Mouse (Mus musculus) midbrain, embryonic 14.5 days (tissue): ENCODE results near the gene 1700003E16Rik. TPM values are rescaled to one million over a fixed set of nuclear protein-coding genes. Genes with fewer than 3 reads are reported as not detected.

Experiments used
- ATAC-seq: fragments of 200-750 bp; cut with Nextera tagmentation; 2 replicates; pipeline ENCODE4 v1.8.0; 2017; ENCODE audit warnings: moderate number of reproducible peaks, moderate library complexity; ENCODE audit not compliant: low FRiP score, low TSS enrichment
- DNase-seq: peaks from one replicate; pipeline ENCODE4 v3.0.0-alpha.2; 2015
- H3K27ac ChIP-seq: fragments of 300-500 bp; sonication (generic); replicated peaks from 2 replicates; pipeline ENCODE4 v1.5.1; 2014; ENCODE audit warnings: mild to moderate bottlenecking, low read depth, low read length, moderate library complexity
- H3K27me3 ChIP-seq: fragments of 300-500 bp; sonication (generic); 2 replicates; pipeline ENCODE4 v1.6.1; 2014; ENCODE audit warnings: low read length, control low read depth, mixed read lengths; ENCODE audit not compliant: control insufficient read depth, insufficient read depth
- H3K36me3 ChIP-seq: fragments of 300-500 bp; sonication (generic); 2 replicates; pipeline ENCODE4 v1.6.1; 2014; ENCODE audit warnings: low read length, control low read depth; ENCODE audit not compliant: control insufficient read depth, insufficient read depth
- H3K4me1 ChIP-seq: fragments of 300-500 bp; sonication (generic); 2 replicates; pipeline ENCODE4 v1.6.1; 2014; ENCODE audit warnings: mild to moderate bottlenecking, antibody characterized with exemption, low read length, control low read depth; ENCODE audit not compliant: control insufficient read depth, insufficient read depth
- H3K4me2 ChIP-seq: fragments of 300-500 bp; sonication (generic); 2 replicates; pipeline ENCODE4 v1.6.1; 2014; ENCODE audit warnings: mild to moderate bottlenecking, low read length, moderate library complexity
- H3K4me3 ChIP-seq: fragments of 300-500 bp; sonication (generic); replicated peaks from 2 replicates; pipeline ENCODE4 v1.5.1; 2014; ENCODE audit warnings: low read depth, low read length
- H3K9ac ChIP-seq: fragments of 300-500 bp; sonication (generic); replicated peaks from 2 replicates; pipeline ENCODE4 v1.6.1; 2014; ENCODE audit warnings: mild to moderate bottlenecking, low read length, moderate library complexity
- H3K9me3 ChIP-seq: fragments of 300-500 bp; sonication (generic); 2 replicates; pipeline ENCODE4 v1.6.1; 2016; ENCODE audit warnings: low read length, control low read depth, mixed read lengths; ENCODE audit not compliant: control insufficient read depth
- WGBS: fragments of 180-500 bp; shearing (Covaris S2); extraction: QIAGEN DNeasy Blood & Tissue Kit; methylation state at CpG from one replicate; pipeline ENCODE4 v1.1.7; 2014; 5-methylcytosine and 5-hydroxymethylcytosine counted together
- polyA plus RNA-seq: library from polyadenylated mRNA; unstranded; fragments of >200 nt; fragmentation: Nextera tagmentation; extraction: Ambion mirVana; gene quantifications from 2 replicates; pipeline ENCODE4 v1.2.1, GENCODE M21; 2014

1700003E16Rik gene
- polyA plus RNA-seq, 1 experiment from 2014 or later, result 5.9 TPM

DNA sequence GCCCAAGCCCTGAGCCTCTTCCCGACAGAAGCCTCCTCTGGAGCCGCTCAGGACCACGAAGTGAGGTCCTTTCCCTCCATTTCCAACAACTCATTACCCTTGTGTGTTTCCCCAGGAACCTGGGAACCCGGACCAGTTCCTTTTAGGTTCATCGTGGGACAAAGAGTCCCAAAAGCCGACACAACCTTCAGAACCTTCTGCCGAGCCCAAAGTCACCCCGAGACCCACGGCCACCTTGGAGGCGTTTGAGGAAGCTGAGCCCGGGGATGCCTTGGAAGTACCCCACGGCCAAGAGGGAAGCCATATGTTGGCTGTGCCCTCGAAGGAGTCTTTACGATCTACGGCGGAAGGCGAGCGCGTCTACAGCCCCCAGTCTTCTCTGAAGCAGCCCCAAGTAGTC is 5.2 kb downstream of the 1700003E16Rik start:
- no peak overlapping the region for H3K9ac ChIP-seq

DNA sequence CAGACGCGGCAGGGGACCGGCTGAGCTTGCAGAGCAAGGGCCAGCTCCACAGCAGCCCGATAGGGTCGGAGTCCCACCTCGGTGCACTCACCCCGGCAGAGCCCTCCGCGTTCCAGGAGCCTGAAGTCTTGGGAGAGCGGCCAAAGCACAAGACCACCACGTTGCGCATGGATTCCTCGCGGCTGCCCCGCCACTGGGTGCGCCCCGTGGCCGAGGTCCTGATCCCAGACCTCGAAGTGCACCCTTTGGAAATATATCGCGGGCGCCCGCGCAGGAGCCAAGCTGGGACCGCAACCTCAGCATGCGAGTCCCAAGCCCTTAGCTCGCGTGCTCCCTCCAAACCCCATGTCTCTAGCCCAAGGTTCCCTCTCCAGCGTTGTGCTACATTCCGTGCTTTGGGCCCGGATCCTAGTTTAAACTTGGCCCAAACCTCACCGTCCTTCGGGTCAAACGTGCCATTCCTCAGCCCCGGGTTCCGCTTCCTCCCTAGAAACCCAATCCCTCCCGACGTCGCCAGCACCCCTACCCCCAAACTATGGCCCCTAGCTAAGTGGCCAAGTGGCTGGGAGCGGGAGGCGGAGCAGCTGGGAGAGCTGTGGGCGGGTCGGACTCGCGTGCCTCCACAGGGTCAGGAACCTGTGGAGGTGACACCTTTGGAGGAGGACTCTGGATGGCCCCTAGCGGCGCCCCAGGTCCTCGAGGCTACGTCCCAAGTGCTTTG is 5.9 kb downstream of the 1700003E16Rik start:
- H3K36me3 ChIP-seq, result no peaks in the 10 kb centered on the region
- no peak for ATAC-seq
- peaks cover 36% of the 10 kb centered on the region for H3K27me3 ChIP-seq
- H3K4me3 ChIP-seq, result peak overlapping the region; percentile 25
- H3K4me1 ChIP-seq, result peaks cover 20% of the 10 kb centered on the region
- H3K9ac ChIP-seq, result 0 out of 2 replicates have a peak overlapping the region, but pooled peaks have one; percentile 16
- no peaks in the 10 kb centered on the region for H3K9me3 ChIP-seq
- DNase-seq, result peak; percentile 17
- H3K27ac ChIP-seq, result no peak overlapping the region
- under 1% methylated on average over 49 of the region's 49 CpGs for WGBS
- peak overlapping the region; percentile 37 for H3K4me2 ChIP-seq

More for the DNA sequence above, 5.2 kb downstream of the 1700003E16Rik start:
- H3K36me3 ChIP-seq, result no peaks in the 10 kb centered on the region
- H3K4me3 ChIP-seq, result peak overlapping the region; percentile 25
- ATAC-seq (no peak), DNase-seq (no peak)
- H3K27ac ChIP-seq, result no peak overlapping the region
- H3K4me1 ChIP-seq, result peaks cover 18% of the 10 kb centered on the region
- peak overlapping the region; percentile 37 for H3K4me2 ChIP-seq
- 7% methylated on average over 19 of the region's 19 CpGs for WGBS
- H3K27me3 ChIP-seq, result peaks cover 36% of the 10 kb centered on the region
- H3K9me3 ChIP-seq, result no peaks in the 10 kb centered on the region

DNA sequence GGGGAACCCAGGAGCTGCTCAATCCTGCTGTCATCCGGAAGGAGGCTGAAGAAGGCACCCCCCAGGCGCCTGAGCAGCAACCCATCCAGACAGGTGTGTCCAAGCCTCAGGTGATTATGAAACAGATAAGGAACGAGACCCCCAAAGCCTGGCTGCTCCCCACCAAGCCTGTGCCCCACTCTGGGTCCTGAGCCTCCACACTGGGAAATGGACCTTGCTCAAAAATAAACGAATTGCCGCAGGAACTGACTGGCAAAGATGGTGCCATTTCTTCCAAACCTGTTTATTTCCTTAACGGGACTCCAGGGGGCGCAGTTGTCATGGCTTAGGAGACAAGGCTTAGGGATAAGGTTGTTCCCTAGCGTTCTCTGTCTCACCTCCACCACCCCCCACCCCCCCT is 6.5 kb downstream of the 1700003E16Rik start:
- H3K27me3 ChIP-seq, result peaks cover 36% of the 10 kb centered on the region
- H3K4me3 ChIP-seq, result peak overlapping the region; percentile 25; the same call in 1 of the 2 replicates
- no peaks in the 10 kb centered on the region for H3K36me3 ChIP-seq
- 0 out of 2 replicates have a peak overlapping the region, but pooled peaks have one; percentile 16 for H3K9ac ChIP-seq
- H3K27ac ChIP-seq, result no peak overlapping the region
- H3K4me1 ChIP-seq, result peaks cover 21% of the 10 kb centered on the region
- no peaks in the 10 kb centered on the region for H3K9me3 ChIP-seq
- DNase-seq, result peak; percentile 83
- WGBS, result under 1% methylated on average over 8 of the region's 8 CpGs
- ATAC-seq, result no peak
- peak overlapping the region; percentile 37 for H3K4me2 ChIP-seq

DNA sequence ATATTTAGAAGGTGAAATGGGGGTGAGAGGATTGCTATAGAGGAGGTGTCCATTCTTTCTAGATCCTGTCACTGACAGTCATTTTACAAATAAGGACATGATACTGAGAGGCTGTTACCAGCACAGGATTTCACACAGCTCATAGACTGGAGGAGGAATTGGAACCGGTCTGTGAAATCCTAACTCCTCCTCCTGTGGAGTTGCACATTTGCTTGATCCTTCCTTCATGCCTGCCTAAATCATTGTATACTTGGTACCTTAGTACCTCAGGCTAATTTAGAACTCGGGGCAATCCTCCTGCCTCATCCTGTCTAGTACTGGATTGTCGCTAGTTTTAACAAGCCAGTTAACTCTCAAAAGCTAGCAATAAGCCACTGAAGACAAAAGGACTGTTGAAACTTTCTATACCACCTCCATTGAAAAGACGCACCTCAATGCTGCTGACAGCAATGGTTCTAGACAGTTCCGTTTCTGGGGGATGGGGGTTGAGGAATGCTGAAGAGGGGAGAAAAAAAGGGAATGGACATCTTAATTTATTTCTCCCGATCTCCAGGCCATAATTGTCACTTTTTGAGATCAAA is 8.9 kb downstream of the 1700003E16Rik start:
- WGBS, result 6% methylated on average over 6 of the region's 6 CpGs
- H3K4me3 ChIP-seq, result peak overlapping the region; percentile 89
- peak overlapping the region; percentile 44 for H3K9ac ChIP-seq
- DNase-seq (no peak), ATAC-seq (peak; percentile 51; the same call in 1 of the 2 replicates)
- H3K27ac ChIP-seq, result peak overlapping the region; percentile 46
- peaks cover 34% of the 10 kb centered on the region for H3K27me3 ChIP-seq
- 0 out of 2 replicates have a peak, but pooled peaks cover 3% of the 10 kb centered on the region for H3K36me3 ChIP-seq
- no peaks in the 10 kb centered on the region for H3K9me3 ChIP-seq
- peaks cover 21% of the 10 kb centered on the region for H3K4me1 ChIP-seq
- H3K4me2 ChIP-seq, result peak overlapping the region; percentile 88

DNA sequence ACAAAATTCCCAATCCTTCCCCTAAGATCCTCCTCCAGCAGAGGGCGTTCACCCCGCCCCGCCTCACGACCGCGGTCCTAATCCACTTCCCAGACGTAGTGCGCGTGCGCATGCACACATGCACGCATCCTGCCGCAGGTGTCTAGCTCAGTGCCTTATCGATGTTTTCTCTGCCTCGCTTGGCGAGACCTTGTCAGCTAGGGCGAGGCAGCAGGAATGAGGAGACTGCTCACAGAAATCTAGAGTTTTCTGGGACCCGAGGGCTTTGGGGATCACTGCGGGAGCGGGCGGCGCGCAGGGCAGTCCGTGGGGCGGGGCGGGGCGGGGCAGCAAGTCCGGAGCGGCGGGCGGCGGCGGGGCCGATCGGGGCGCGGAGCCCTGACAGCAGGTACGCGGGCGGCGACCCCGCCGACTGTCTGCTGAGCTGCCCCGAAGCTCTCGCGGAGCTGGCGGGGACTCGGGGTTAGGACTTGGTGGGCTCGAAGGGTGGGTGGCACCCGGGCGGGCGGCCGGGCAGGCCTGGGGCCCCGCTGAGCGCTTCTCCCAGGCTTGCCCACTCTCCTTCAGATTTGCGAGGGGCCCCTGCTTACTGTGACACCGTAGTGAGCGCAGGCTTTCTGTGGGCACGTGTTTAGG is 9.5 kb downstream of the 1700003E16Rik start, which contains the start of gene Dctn1:
Gene Dctn1, plus strand, starts transcription at position 314 of the 636 bp plus-strand sequence.
- Histone ChIP-seq H3K4me2 (peak within 1 kb of the TSS; percentile 88), H3K27ac (peak within 1 kb of the TSS; percentile 94), H3K36me3 (0 out of 2 replicates have a peak, but pooled peaks cover 3% of the 10 kb centered on the region), H3K27me3 (peaks cover 28% of the 10 kb centered on the region), H3K9ac (peak within 1 kb of the TSS; percentile 89), H3K4me3 (peak within 1 kb of the TSS; percentile 89), H3K4me1 (peaks cover 23% of the 10 kb centered on the region), H3K9me3 (no peaks in the 10 kb centered on the region)
- DNase-seq, result peak; percentile 98
- under 1% methylated on average over 58 of the region's 58 CpGs for WGBS
- ATAC-seq, result peak; percentile 88

DNA sequence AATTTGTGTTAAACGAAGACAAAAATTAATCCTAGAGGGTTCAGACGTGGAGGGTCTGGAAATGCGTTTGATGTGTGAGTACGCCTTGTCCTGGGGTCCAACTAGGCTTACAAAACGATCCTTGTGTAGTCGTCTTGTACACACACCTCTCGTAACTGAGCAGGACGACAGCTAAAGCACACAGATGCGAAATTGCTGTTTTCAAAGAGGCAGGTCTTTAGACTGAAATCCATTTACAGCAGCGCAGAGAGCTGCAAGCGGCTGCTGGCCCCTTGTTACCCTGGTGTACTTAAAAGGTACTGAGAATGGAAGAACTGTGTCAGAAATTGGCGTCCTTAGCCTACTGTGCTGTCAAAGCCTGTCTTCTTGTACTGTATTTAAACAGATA is 10.0 kb downstream of the 1700003E16Rik start:
- peak overlapping the region; percentile 94 for H3K27ac ChIP-seq
- H3K27me3 ChIP-seq, result peaks cover 23% of the 10 kb centered on the region
- no peaks in the 10 kb centered on the region for H3K9me3 ChIP-seq
- 0 out of 2 replicates have a peak, but pooled peaks cover 3% of the 10 kb centered on the region for H3K36me3 ChIP-seq
- H3K4me2 ChIP-seq, result peak overlapping the region; percentile 88
- no peak for ATAC-seq
- under 1% methylated on average over 12 of the region's 12 CpGs for WGBS
- H3K9ac ChIP-seq, result peak overlapping the region; percentile 89
- peaks cover 28% of the 10 kb centered on the region for H3K4me1 ChIP-seq
- H3K4me3 ChIP-seq, result peak overlapping the region; percentile 89
- DNase-seq, result no peak

DNA sequence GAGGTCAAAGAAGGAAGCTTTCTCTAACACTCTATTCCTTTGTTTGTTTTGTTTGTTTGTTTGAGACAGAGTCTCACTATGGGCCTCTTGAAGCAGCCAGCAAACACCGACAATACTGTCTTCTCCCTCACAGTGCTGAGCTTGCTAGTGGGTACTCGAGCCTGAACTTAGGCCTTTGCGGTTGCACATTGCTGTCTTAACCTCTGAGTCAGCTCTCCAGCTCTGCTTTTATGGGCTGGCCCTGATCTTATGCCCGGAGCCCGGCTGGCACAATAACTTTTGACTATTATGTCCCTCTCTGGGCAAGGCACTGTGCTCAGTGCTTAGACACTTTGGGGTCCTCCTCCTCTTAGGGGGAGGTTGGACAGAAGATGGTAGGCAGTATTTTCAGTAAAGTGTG is 13.7 kb downstream of the 1700003E16Rik start:
- H3K9me3 ChIP-seq, result no peaks in the 10 kb centered on the region
- H3K36me3 ChIP-seq, result 0 out of 2 replicates have a peak, but pooled peaks cover 3% of the 10 kb centered on the region
- H3K4me3 ChIP-seq, result no peak overlapping the region
- no peaks in the 10 kb centered on the region for H3K27me3 ChIP-seq
- H3K4me1 ChIP-seq, result peaks cover 23% of the 10 kb centered on the region
- DNase-seq, result no peak
- H3K27ac ChIP-seq, result no peak overlapping the region
- no peak overlapping the region for H3K4me2 ChIP-seq
- no peak for ATAC-seq
- WGBS, result 89% methylated on average over 5 of the region's 5 CpGs
- no peak overlapping the region for H3K9ac ChIP-seq

DNA sequence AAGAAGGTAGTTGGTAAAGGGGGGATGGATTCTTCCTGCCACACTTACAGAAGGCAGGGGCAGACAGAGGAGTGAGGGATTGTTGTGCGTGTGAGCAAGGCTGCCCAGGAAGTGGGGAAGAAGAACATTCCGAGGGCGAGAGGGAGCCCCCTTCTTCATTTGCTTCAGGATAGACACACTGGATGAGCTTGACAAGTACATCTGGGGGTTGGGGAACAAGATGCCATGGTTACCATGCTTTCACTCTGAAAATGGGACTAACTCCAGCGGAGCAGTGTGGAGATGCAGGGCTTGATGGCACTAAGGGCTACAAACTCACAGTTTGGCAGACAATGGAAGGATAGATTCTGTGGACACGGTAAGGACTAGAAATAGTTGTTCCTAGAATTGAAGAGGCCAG is 14.9 kb downstream of the 1700003E16Rik start:
- Histone ChIP-seq H3K9ac (peak overlapping the region; percentile 35; the same call in 1 of the 2 replicates), H3K4me2 (peak overlapping the region; percentile 51), H3K27me3 (no peaks in the 10 kb centered on the region), H3K4me1 (peaks cover 19% of the 10 kb centered on the region), H3K4me3 (peak overlapping the region; percentile 38; the same call in 1 of the 2 replicates), H3K36me3 (0 out of 2 replicates have a peak, but pooled peaks cover 3% of the 10 kb centered on the region), H3K9me3 (no peaks in the 10 kb centered on the region), H3K27ac (no peak overlapping the region)
- WGBS, result 74% methylated on average over 5 of the region's 5 CpGs
- no peak for ATAC-seq
- no peak for DNase-seq
